Mouse (Mus musculus): ENCODE data around the gene Ctnna2. TPM values are rescaled to one million over a fixed set of nuclear protein-coding genes. Genes with fewer than 3 reads are reported as not detected.
A peak's percentile ranks its signal among the peaks of the same experiment; 100 is the strongest.

Ctnna2 gene
- total RNA-seq, 2 experiments from 2014 or later: 95.8 to 97.9 TPM

DNA sequence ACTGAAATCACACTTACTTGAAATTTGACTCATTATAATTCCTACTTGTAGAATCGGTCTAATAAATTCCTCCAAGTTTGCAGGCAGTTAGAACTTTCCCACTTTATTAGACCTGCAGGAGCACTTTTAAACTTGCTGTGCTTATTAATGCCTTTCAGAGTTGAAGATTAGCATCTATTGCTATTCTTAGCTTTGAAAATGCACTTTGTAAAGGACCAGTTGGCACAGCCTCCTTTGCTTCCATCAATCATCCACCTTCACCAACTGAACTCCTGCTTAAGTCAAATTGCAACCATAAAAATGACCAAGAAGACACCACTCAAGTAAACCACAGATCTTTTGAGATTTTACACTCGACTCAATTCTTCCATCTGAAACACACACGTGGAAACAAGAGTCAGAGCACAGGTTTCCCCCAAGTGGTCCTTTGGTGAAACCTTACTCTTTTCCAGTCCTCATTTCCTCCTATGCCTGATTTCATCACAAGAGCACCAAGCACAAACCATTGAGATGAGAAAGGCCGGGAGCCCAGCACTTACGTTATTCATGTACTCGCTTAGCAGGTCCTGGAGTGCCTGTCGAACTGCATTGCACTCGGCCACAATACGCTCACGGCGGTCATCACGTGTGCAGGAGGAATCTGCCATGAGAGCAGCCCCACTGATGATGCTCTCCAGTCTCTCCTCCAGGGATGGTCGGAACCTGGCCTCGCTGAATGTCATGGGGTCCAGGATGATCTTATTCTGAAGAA lies 374.7 kb downstream of the Ctnna2 start:
- DNase-seq (ENCODE audit: extremely low spot score in 1 of 2, low spot score in 1 of 2): no peak

DNA sequence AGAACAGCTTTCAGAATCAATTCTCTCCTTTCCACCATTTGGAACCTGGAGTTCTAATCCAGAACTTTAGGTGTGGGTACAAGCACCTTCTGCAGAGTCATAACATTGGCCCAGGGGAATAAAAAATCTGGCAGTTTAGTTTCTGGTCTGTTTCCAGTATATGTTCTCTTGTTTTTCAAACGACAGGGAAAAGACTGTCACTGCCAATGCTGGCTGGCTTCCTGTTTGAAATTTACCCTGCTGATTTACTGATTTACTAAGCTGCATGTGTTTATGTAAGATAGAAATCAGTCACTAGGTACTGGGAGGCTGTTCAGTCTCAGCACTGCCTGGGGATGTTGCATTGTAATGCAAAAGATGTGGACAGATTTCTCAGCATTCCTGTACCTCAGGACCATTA lies 375.6 kb downstream of the Ctnna2 start:
- no peak for DNase-seq (ENCODE audit: extremely low spot score in 1 of 2, low spot score in 1 of 2)

DNA sequence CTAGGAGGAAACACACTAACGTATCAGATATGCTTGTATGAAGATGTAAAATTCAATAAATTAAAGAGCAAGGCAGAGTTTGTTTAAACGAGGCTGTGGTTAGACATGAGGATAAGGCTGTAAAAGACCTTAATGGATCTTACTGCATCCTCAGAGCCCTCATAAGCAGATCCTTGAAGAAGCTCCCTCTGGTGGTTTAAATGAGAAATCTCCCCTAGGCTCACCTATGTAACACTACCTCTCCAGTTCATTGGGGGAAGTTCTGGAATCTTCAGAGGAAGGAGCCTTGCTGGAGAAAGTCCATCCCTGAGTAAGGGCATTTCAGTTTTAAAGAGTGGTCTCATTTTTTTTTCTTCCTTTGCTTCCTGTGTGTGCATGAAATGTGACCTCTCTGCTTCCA lies 380.3 kb downstream of the Ctnna2 start:
- no peak for DNase-seq (ENCODE audit: extremely low spot score in 1 of 2, low spot score in 1 of 2)

DNA sequence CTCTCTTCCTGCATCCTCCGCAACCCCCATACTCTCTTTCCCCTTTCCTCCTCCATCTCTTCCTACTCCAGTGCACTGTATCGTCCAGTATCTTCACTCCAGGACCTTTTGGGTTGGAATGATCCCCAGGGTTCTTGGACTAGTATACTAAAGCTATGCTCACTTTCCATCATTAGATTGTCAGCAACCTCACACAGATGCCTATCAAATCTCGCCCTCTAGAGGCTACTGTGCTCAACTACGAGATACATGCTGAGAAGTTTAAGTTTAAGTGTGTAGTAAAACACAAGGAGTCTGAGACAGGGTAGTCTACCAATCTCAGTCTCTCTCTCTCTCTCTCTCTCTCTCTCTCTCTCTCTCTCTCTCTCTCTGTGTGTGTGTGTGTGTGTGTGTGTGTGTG lies 396.9 kb downstream of the Ctnna2 start:
- no peak for DNase-seq (ENCODE audit: extremely low spot score in 1 of 2, low spot score in 1 of 2)

DNA sequence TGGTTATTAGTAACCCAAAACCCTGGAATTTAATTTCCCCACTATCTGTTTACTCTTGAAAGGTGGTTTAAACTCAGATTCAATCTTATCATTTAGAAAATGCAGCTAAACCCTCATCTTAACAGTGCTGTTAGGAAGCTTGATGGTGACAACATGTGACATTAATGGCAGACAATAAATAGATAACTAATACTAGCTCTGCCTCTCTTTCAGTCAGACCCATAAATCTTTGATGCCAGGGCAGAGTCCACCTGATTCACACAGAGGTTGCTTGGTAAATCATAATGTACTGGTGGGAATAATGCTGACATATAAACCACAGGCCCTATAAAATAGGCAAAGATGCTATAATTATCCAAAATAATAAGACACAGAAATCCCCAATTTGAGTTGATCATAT lies 398.6 kb downstream of the Ctnna2 start:
- no peak for DNase-seq (ENCODE audit: extremely low spot score in 1 of 2, low spot score in 1 of 2)

DNA sequence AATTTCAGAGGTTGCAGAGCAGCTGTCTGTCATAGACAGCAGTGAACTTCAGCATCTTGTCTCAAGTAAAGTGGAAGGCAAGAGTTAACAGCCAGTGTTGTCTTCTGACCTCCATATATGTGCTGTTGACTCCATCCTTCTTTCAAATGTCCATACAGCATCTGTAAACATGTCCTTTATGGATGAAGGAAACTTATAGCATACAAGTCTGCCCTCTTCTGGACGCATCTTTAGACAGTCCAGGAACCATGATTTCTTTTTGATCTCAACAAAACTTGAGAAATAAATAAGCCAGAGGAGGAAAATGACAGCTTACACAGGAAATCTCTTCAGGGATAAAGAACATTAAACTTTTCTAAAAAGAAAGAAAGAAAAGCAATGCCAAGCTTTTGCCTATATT lies 400.9 kb downstream of the Ctnna2 start:
- DNase-seq (ENCODE audit: extremely low spot score in 1 of 2, low spot score in 1 of 2): no peak

DNA sequence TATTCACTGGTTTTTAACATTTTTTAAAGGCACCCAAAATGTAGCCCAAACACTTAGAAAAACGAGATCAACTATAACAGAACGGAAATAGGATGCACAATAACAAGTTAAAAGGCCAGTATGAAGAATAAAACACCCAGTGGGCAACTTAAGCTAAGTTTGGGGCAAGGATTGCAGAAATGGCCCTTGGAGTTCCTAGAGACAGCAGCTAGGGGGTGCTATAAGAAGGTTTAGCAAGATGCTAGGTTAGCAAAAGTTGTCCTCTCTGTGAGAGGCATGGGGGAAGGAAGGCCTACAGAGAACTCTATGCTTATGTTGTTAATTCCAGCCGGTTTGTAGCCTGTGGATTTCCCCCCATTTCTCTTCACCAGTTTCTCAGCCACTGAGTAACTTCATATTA lies 401.9 kb downstream of the Ctnna2 start:
- DNase-seq (ENCODE audit: extremely low spot score in 1 of 2, low spot score in 1 of 2): no peak

DNA sequence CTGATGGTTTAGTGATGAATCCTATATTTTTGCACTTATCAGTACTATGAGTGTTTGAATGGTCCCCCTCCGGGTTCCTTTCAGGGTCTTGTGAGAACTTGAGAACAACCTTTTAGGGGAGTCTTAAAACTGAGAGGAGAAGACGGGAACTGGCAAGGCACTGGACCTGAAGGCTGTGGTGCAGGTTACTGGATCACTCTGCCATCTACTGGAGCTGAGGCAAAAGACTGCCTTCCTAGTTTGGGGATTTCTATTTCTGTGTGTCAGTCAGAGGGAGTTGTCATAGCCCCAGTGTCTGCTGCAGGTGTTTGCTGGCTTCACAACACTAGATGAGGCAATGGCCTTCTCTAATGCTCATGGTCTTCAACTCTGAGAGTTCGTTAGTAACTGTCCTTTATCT lies 406.9 kb downstream of the Ctnna2 start:
- peak; percentile 24 to 28 for DNase-seq (ENCODE audit: extremely low spot score in 1 of 2, low spot score in 1 of 2)

DNA sequence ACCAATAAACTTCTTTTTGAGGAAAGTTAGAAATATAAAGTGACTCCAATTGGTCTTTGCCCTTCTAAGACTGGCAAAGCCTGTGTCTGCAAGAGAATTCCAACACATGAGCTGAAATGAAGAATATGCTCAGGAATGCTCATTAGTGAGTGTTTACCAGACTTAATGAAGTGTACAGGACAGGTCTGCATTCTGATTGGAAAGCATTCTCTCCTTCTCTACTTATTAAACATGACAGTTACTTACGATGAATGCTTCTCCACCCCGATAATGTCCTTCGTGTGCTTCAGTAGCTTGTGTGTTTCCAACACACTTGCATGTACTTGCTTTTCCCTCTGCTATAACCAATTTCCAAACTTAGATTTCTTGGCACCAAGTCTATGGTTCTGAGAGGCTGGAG lies 409.6 kb downstream of the Ctnna2 start:
- DNase-seq (ENCODE audit: extremely low spot score in 1 of 2, low spot score in 1 of 2): no peak

DNA sequence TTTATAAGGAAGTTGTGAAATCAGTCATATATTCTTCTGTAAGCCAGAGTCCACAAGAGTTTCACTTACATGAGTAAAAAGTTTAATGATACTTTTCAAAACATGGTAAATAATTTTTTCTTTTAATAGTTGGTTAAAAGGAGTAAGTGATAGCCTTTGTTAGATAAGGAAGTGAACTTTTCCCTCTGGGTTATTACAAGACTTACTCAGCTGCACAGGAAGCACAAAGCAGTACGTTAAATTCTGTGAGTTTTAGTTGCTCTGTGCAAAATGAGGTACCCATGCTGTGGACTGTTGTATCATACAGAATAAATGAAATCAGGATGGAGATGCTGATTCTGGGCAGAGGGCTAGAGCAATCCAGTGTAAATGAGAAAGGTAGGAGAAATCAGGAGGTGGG lies 423.3 kb downstream of the Ctnna2 start:
- DNase-seq (ENCODE audit: extremely low spot score in 1 of 2, low spot score in 1 of 2): no peak

DNA sequence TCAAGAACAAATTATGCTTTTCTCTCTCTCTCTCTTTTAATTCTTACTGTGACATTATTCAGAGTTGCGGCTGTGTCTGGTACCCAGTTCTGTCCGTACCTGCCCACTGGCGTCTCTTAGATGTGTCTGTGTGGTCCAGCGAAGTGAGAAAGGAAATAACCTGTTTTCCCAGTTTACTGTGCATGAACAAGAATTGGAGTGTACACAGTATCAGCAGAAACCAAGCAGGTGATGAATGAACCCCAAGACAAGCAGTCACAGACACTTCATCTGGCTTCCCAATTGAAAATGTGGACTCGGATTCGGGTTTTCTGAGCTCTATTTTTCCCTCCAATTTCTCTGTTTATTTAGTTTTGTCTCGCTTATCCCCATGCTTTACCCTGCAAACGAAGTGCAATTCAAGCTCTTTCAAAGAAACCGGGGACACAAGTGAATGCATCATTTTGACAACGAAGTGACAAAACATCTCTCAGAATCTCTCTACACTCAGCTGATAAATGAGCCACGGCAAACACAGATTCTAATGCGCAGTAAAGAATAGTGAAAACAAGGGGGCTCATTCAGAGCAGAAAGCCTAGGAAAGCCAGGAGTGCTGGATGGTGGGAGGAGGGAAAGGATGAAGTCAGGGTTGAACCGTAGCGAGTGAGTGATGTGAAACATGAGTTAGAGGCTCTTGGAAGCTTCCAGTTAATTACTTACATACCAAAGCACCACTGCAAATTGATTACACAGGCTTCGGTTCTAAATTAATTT lies 442.3 kb downstream of the Ctnna2 start:
- no peak for DNase-seq (ENCODE audit: extremely low spot score in 1 of 2, low spot score in 1 of 2)

DNA sequence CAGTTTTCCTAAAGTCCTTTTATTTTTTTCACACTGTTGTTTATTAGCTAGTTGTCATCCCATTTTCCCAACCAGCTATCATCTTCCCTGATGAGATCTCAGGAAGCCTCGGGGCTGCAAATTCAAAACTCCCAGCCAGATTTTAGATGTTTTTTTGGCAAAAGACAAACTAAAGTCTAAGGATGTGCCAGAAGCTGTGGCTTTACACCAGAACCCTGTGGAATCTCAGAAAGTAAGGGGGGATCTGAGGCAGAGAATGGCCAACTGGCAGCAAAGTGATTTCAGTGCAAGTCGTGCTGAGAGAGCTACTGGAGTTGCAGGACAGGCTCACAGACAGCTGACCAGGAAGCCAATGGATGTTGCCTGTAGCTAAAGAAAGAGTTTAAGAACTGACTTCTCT lies 451.9 kb downstream of the Ctnna2 start:
- no peak for DNase-seq (ENCODE audit: extremely low spot score in 1 of 2, low spot score in 1 of 2)

DNA sequence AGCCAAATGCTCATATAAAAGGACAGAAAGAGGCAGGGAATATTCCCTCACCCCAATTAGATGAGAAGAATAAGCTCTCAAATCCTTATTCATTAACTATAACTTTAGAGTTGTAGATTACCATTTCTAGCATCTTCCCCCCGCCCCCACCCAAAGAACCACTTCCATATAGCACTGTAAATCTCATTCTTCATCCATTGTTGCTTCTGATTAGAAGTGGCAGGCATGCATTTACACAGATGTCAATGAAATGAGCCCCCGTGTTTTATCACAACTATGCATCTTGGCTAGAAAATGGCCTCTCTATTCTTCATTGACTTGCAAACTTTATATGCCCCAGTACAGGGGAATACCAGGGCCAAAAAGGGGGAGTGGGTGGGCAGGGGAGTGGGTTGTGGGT lies 457.7 kb downstream of the Ctnna2 start:
- DNase-seq (ENCODE audit: extremely low spot score in 1 of 2, low spot score in 1 of 2): no peak

DNA sequence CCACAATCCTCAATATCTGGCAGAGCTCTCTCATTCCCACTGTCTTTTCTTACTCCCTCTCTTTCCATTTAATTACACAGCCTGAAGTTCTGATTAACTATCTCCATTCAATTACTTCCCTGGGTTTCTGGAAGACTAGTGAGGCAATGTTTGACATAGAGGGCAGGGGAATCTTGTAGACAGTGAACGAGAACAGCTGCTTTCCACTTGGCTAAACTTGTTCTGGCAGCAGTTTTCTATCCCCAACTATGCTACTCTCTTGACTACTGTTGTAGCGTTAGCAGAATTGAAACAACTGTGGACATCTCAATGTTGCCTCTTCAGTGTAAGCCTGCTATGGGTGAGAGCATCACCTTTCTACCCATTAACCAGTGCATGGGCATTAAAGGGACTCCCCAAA lies 463.0 kb downstream of the Ctnna2 start:
- no peak for DNase-seq (ENCODE audit: extremely low spot score in 1 of 2, low spot score in 1 of 2)

DNA sequence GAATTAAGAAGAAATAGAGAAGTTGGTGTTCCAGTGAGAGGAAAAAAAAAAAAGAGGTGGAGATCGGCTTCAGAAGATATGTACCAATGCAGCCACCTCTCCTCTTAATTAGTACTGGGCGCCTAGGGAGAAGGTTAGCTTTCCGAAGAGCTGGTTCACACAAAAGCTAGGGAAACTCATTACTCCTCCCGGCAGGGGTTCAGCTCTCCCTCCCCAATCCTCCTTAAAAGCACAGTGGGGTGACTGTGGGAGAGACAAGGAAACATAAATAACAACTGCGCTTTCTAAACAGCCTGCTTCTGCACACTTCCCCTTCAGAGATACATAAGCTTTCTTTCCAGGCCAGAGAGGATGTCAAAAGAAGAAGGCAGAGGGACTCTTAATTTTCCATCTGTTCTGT lies 467.7 kb downstream of the Ctnna2 start:
- DNase-seq (ENCODE audit: extremely low spot score in 1 of 2, low spot score in 1 of 2): no peak

DNA sequence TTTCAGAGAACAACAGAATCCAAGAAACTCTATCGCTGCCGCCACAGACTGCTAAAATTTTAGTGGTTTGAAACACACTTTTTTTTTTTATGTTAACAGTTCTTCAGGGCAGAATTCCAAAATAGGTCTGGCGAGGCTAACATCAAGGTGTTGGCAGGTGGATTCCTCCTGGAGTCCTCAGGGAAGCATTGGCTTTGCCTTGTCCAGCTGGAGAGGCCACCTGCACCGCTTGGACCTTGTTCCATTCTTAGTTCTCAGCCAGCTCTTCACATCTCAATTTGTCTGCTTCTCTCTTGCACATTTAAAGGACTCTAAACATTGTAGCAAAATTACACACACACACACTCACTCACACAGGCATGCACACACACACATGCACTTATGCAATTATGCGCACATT lies 487.8 kb downstream of the Ctnna2 start:
- DNase-seq (ENCODE audit: extremely low spot score in 1 of 2, low spot score in 1 of 2): no peak

DNA sequence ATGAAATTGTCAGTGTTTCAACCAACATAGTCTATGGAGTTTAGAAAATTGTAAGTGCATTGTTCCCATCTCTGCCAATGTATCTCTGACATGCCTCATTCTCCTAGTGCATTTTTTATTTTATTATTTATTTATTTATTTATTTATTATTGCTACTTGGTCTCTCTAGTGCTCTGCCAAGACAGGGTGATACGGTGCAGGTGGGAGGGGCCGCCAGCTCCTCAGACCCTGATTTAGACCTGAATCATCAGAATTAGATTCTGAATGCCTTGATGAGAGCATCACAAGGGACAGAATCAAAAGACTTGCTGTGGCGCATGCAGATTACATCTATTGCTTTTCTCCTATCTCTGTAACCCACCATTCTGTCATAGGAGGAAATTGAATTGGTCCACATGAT lies 492.8 kb downstream of the Ctnna2 start:
- DNase-seq (ENCODE audit: extremely low spot score in 1 of 2, low spot score in 1 of 2): no peak

DNA sequence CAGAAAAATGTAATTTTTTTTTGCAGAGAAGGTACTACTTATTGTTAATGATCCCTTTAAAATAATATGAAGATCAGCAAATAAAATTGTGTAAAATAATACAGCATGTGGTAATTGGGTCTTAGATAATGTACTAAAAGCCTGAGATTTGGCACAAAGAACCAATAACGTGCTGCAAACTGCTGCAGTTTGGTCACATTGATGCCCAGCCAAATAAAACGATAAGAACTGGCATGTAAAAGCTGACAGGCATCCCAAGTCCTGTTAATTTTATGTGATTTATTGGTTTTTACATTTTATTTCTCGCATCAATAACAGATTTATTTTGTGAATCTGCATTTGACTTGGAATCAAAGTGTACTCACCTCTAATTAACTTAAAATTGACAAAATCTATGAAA lies 497.4 kb downstream of the Ctnna2 start:
- DNase-seq (ENCODE audit: extremely low spot score in 1 of 2, low spot score in 1 of 2): no peak

DNA sequence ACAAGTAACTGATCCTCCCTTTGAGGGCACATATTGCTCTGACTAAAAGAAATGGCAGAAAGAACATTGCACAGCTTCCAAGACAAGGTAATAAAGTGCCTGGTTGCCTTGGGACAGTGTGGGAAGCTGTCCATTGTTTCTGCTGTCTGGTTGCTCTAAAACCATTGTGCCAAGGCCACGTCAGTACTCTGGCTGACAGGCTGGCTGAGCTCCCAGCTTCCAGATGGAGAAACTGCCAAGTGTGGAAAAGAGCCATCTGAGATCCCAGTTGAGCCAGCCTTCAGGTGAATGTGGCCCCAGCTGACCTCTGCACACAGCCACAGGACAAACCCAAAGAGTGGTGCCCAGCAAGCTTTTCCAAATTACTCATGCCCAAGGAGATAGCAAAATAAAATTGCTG lies 504.1 kb downstream of the Ctnna2 start:
- DNase-seq (ENCODE audit: extremely low spot score in 1 of 2, low spot score in 1 of 2): peak in 1 of 2 experiments; percentile 45

DNA sequence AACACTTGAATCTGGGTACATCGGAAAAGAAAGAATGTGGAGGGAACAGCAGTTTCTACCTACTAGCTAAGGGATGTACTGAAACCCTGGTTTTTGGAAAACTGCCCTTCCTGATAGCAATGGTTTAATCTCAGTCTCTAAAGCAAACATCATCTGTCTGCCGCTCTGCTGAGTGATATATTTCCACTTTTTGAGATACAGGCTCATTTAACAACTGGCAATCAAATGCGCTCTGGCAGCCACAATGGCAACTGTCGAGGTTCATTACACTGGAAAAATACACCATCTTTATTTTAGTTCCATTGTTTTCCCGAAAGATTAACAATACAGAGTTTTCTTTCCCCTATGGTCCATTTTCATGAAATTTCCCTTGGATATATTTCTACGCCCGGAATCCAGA lies 506.2 kb downstream of the Ctnna2 start:
- DNase-seq (ENCODE audit: extremely low spot score in 1 of 2, low spot score in 1 of 2): no peak

DNA sequence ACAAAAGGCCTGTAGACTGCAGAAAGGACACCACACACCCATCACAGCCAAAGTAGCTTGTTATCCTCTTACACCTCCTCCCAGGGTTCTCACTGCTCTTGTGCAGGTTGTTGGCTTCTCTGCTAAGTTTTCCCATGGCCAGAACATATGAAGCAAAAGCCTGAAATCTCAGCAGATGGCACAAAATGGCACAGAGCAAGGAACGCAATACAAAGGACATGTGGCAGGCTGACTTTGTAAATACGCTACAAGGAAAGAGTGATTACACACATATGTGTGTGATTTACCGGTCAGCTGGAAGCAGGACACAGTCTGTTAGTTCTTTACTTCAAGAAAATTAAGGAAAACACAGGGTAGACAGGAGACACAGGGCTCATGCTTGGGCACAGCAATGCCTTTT lies 511.4 kb downstream of the Ctnna2 start:
- DNase-seq (ENCODE audit: extremely low spot score in 1 of 2, low spot score in 1 of 2): no peak

DNA sequence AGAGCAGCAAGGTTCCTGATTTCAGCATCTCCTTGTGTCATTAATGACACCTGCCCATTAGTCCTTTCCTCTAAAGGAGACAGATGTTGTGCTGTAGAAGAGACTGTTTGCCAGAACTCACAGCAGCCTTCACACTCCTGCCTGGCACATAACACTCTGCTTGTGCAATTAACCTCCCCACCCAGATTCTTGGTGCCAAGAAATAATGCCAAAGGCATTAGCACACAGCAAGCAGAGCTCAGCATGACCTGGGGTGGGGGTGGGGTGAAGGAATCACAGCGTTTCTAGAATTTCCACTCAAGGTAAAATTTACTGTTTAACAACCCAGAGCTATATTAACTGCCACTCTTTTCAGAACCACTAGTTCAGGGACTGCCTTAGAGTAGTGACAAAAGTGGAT lies 516.8 kb downstream of the Ctnna2 start:
- DNase-seq (ENCODE audit: extremely low spot score in 1 of 2, low spot score in 1 of 2): no peak
